Mouse (Mus musculus) heart, postnatal 14 days (tissue): ENCODE measurements around the gene Psmb1. TPM values are rescaled to one million over a fixed set of nuclear protein-coding genes. Genes with fewer than 3 reads are reported as not detected.
"Not testable (repeated sequence)": the region's sequence is repeated elsewhere in the genome, so short reads cannot be mapped to it uniquely, and the experiment has no call there.

Experiments used
- DNase-seq, 2 experiments: peaks; one replicate each; pipeline ENCODE4 v3.0.0; 2021 to 2022
- intact Hi-C: fragments of 180-260 bp; cut with DNase I; formaldehyde crosslinking; loops from one replicate; pipeline ENCODE4 v1.15.1; 2025
- long read RNA-seq, 2 experiments: library from polyadenylated mRNA; stranded (forward); transcript quantifications; one replicate each; pipeline ENCODE4 v2.0.0; 2021
- total RNA-seq, 2 experiments: library from RNA; stranded (reverse); gene quantifications; 2 replicates each; pipeline ENCODE4 v1.2.3; 2021

The Psmb1 gene
- total RNA-seq: 100 to 1,000 TPM; 120 to 125 TPM
- long read RNA-seq, experiment 1, transcript Psmb1-201 (6 exons, 1,758 nt): major isoform, 229 of 236 reads
- long read RNA-seq, experiment 1, partial matches to known transcripts: 3 of 236 reads
- long read RNA-seq, experiment 1, other reads (novel, unspliced or antisense): 2 of 236 reads
- long read RNA-seq, experiment 2, transcript Psmb1-201 (6 exons, 1,758 nt): major isoform, 169 of 173 reads
- long read RNA-seq, experiment 2, partial matches to known transcripts: 3 of 173 reads
- long read RNA-seq, experiment 2, other reads (novel, unspliced or antisense): 1 of 173 reads

GRCm38 (mm10) chr17:15499656-15500394, at the start of gene Psmb1, which contains the start of gene Tbp:
Gene Psmb1 (minus strand): TSS chr17:15499751.
Gene Tbp (plus strand): TSS chr17:15499888.
- peak; percentile 95 to 98 for DNase-seq
- intact Hi-C loops: no loop called here

- intact Hi-C loops: no loop called here
Measured at GRCm38 (mm10) chr17:15546440-15546839, 46.9 kb upstream of the Psmb1 start.

GRCm38 (mm10) chr17:15543868-15544267, 44.3 kb upstream of the Psmb1 start:
- intact Hi-C loops, DNase-seq: not testable (repeated sequence)

More at GRCm38 (mm10) chr17:15546440-15546839, 46.9 kb upstream of the Psmb1 start:
- no peak for DNase-seq

GRCm38 (mm10) chr17:15540309-15540708, 40.8 kb upstream of the Psmb1 start:
- intact Hi-C loops: no loop called here
- DNase-seq: no peak

GRCm38 (mm10) chr17:15536457-15536904, 36.9 kb upstream of the Psmb1 start:
- DNase-seq: peak; percentile 12 to 13
- intact Hi-C loops: no loop called here

GRCm38 (mm10) chr17:15535943-15536342, 36.4 kb upstream of the Psmb1 start:
- DNase-seq: no peak
- intact Hi-C loops: no loop called here

GRCm38 (mm10) chr17:15535162-15535800, 35.7 kb upstream of the Psmb1 start:
- intact Hi-C loops: no loop called here
- no peak for DNase-seq

- intact Hi-C loops: loop anchor here (2.0 to 5.0 kb wide), 2 partner anchors 33 to 192 kb away; no protein-coding TSS in a partner anchor
- DNase-seq: peak; percentile 17 to 44
Measured at GRCm38 (mm10) chr17:15530141-15530540, 30.6 kb upstream of the Psmb1 start.

- no peak for DNase-seq
- intact Hi-C loops: loop anchor here (5.0 kb wide), 1 partner anchor 173 kb away; the partner anchor contains the start of gene Chd1
Measured at GRCm38 (mm10) chr17:15528887-15529286, 29.3 kb upstream of the Psmb1 start.

GRCm38 (mm10) chr17:15527811-15528136, 28.2 kb upstream of the Psmb1 start:
- intact Hi-C loops: loop anchor here (5.0 kb wide), 1 partner anchor 175 kb away; the partner anchor contains the start of gene Chd1
- no peak for DNase-seq

- peak; percentile 94 to 96 for DNase-seq
- intact Hi-C loops: loop anchor here (5.0 kb wide), 1 partner anchor 175 kb away; the partner anchor contains the start of gene Chd1
Measured at GRCm38 (mm10) chr17:15526986-15527810, 27.6 kb upstream of the Psmb1 start, which contains the start of gene Pdcd2. Gene Pdcd2 (minus strand): TSS chr17:15527301.

GRCm38 (mm10) chr17:15526304-15526703, 26.8 kb upstream of the Psmb1 start:
- no peak for DNase-seq
- intact Hi-C loops: loop anchor here (5.0 kb wide), 1 partner anchor 176 kb away; the partner anchor contains the start of gene Chd1

GRCm38 (mm10) chr17:15518766-15519165, 19.2 kb upstream of the Psmb1 start:
- no peak for DNase-seq
- intact Hi-C loops: no loop called here

GRCm38 (mm10) chr17:15518186-15518585, 18.6 kb upstream of the Psmb1 start:
- intact Hi-C loops: no loop called here

GRCm38 (mm10) chr17:15517776-15518175, 18.2 kb upstream of the Psmb1 start:
- no peak for DNase-seq
- intact Hi-C loops: no loop called here

More at GRCm38 (mm10) chr17:15518186-15518585, 18.6 kb upstream of the Psmb1 start:
- DNase-seq: no peak

GRCm38 (mm10) chr17:15510694-15511093, 11.1 kb upstream of the Psmb1 start:
- intact Hi-C loops: no loop called here
- DNase-seq: no peak

- DNase-seq: peak in 1 of 2 experiments; percentile 9
- intact Hi-C loops: no loop called here
Measured at GRCm38 (mm10) chr17:15498753-15499113, 818 bp downstream of the Psmb1 start.

GRCm38 (mm10) chr17:15497882-15498752, 1.4 kb downstream of the Psmb1 start:
- intact Hi-C loops: no loop called here
- peak; percentile 93 to 96 for DNase-seq

GRCm38 (mm10) chr17:15490542-15490941, 9.0 kb downstream of the Psmb1 start:
- intact Hi-C loops: no loop called here
- DNase-seq: no peak
